1 mouse cellular context compared by ENCODE assay signal in genomic region chr4:153956569-153957405, GRCm38 (mm10).
A peak's percentile ranks its signal among the peaks of the same experiment; 100 is the strongest.
TF ChIP-seq lines count a peak whose summit lies in the region.

TSS of gene A430005L14Rik (plus strand) at chr4:153957237.

TF ChIP-seq in CH12.LX, 34 proteins besides CTCF, POLR2A, EP300 and RAD21 (continued from another document):
- no peak for TF ChIP-seq GABPA (IDR thresholded peaks at IDR 0.05; ENCODE audit: insufficient replicate concordance, low read depth, low read length)
- TF ChIP-seq MYC (IDR thresholded peaks at IDR 0.05; ENCODE audit: low read depth, low read length), result peak; percentile 78
- no peak for TF ChIP-seq MXI1 (IDR thresholded peaks at IDR 0.05; ENCODE audit: low read depth, low read length)
- peak; percentile 95 for TF ChIP-seq RCOR1 (conservative IDR thresholded peaks at IDR 0.05; ENCODE audit: low read depth, low read length)
- TF ChIP-seq BHLHE40 (IDR thresholded peaks at IDR 0.05; ENCODE audit: low read depth, low read length), result peak; percentile 96
- TF ChIP-seq ZMIZ1 (IDR thresholded peaks at IDR 0.05; ENCODE audit: low read depth, low read length), result peak; percentile 44; the same call in 1 of the 2 replicates
- peak; percentile 87 for TF ChIP-seq KAT2A (IDR thresholded peaks at IDR 0.05; ENCODE audit: insufficient replicate concordance, low read length)
- TF ChIP-seq MAZ (IDR thresholded peaks at IDR 0.05; ENCODE audit: low read depth, low read length), result peak; percentile 30; the same call in 1 of the 2 replicates
- TF ChIP-seq USF2 (conservative IDR thresholded peaks at IDR 0.05; ENCODE audit: low read depth, low read length), result peak; percentile 89
- TF ChIP-seq UBTF (IDR thresholded peaks at IDR 0.05; ENCODE audit: low read depth, low read length), result peak; percentile 52; the same call in 1 of the 2 replicates
- TF ChIP-seq SMC3 (IDR thresholded peaks at IDR 0.05; ENCODE audit: low read depth, low read length), result no peak; the same call in none of the 2 replicates
- no peak for TF ChIP-seq ZC3H11A (IDR thresholded peaks at IDR 0.05; ENCODE audit: low read depth, low read length)
- TF ChIP-seq JUN (IDR thresholded peaks at IDR 0.05; ENCODE audit: insufficient read depth, low read depth, low read length), result no peak
